Mouse (Mus musculus): ENCODE data around the gene Hcfc2.

The Hcfc2 gene

DNA sequence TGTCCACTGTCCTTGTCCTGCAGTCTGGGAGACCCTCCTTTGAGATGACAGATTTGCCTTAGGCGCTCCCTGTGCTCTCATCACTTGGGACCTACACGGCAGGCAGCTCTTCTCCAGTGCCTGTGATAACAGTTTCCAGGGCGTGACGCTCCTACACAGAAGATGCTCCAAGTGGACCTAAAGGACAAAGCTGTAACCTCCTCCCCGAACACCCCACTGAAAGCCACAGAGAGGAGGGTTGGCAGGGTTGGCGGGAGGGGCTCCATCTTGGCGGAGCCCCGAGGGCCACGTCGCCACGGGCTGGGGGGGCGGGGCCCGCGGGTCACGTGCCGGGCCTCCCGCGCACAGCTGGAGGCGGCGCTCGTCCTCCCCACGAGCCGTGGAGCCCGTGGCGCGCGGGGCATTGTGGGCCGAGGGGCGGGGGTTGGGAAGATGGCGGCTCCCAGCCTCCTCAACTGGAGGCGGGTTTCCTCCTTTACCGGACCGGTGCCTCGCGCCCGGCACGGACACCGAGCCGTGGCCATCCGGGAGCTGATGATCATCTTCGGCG lies 2.8 kb downstream of the Hcfc2 start:
- in situ Hi-C loops (cut with MboI; ENCODE audit: unreplicated experiment in 2 of 2): loop anchor here in 1 of 2 experiments (5.0 to 10.0 kb wide), 3 partner anchors 64 to 654 kb away; partner anchors contain the start of genes Nfyb, Tdg and Zfp873

DNA sequence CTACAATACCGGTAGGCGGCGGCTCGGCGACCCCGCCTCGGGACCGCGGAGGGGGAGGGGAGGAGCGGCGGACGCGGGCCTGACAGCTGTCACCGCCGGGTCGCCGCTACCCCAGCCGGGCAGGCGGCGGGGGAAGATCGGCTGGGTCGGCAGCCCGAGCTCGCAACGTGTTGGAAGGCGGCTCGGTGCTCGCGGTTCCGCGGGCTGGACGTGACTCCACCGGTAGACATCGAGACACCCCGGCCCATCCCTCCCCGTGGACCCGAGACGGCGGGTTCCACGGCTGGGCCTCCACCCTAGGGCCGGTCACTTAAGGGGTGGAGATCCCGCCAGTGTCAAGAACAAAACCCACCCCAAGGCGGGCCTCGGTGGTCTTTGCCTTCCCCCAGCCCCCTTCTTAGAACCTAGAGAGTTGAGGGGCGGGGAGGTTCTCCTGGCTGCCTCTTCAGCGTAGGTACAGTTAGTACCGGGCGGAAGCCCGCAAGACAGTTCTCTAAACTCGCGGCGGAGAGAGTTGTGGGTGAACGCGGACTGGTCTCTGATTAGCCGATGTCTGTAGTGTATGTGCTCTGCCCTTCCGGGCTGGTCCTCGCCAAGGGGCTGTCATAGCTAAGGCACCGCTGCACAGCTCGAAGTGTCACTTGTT lies 3.5 kb downstream of the Hcfc2 start:
- in situ Hi-C loops (cut with MboI; ENCODE audit: unreplicated experiment in 2 of 2): loop anchor here in 1 of 2 experiments (5.0 to 10.0 kb wide), 3 partner anchors 63 to 655 kb away; partner anchors contain the start of genes Nfyb, Tdg and Zfp873

DNA sequence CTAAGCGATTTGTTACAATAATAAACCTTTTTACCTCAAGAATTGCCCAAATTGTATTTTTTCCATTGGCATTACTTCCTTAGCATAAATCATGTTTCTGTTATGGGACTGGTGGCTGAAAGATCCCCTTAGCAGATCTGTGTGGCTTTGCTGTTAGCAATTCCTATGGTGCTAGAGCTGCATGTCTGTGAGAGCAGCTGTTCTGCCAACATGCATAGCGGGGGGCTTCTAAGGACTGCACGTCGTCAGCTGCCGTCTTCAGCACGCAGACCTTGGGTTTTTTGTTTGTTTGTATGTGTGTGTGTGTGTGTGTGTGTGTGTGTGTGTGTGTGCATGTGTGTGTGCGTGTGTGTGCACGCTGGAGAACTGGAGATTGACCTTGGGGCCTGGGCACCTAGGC lies 45.4 kb downstream of the Hcfc2 start:
- in situ Hi-C loops (cut with MboI; ENCODE audit: unreplicated experiment in 2 of 2): no loop called here

DNA sequence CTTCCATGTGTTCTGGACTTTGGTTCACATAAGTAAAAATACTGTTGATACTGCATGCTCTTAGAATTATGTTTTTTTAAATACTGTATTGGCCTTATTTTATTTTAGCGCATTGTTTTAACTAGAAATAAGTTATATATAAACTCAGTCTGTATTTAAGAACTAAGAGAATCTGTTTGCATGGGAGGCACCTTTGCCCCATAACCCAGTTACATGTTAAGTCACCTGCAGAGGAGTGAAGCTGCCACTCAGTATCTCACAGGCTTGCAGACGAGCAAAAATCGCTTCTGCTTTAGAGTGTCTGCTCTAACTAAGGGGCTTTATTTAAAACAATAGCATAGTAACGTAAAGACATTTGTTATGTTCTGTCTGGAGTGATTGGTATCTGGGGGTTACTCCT lies 45.9 kb downstream of the Hcfc2 start:
- in situ Hi-C loops (cut with MboI; ENCODE audit: unreplicated experiment in 2 of 2): no loop called here

DNA sequence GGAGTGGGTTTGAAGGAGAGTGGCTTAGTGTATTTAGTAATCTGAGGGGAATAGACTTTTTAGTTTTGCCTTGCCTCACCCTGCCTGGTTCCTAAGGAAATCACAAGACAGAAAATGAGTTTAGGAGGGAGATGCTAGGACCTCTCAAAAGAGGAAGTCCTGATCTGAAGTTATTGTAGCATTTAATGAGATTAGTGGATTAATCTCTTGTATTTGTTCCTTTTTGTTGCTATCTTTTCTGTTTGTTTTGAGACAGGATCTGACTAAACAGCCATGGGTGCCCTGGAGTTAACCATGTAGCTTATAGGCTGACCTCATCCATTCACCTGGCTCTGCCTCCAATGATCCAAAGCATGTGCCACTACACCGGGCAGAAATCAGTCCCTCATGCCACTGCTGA lies 46.6 kb downstream of the Hcfc2 start:
- in situ Hi-C loops (cut with MboI; ENCODE audit: unreplicated experiment in 2 of 2): no loop called here

DNA sequence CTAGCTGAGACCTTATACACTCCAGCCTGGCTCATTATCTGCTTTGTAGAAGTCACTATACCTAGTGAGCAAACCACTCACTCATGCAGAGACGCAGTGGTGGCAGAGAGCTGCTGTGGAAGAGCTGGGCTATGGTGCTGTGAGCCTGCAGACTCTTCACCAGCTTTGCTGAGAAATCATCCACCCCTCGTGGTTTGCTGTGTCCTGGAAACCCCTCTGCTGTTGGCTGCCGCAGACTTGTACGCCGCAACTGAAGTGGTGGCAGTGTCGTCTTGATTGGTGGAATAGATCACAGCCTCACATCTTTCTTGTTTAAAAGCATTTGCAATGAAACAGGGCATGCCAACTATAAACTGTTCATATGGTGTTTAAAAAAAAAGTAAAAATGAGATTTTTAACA lies 48.3 kb downstream of the Hcfc2 start:
- in situ Hi-C loops (cut with MboI; ENCODE audit: unreplicated experiment in 2 of 2): no loop called here

DNA sequence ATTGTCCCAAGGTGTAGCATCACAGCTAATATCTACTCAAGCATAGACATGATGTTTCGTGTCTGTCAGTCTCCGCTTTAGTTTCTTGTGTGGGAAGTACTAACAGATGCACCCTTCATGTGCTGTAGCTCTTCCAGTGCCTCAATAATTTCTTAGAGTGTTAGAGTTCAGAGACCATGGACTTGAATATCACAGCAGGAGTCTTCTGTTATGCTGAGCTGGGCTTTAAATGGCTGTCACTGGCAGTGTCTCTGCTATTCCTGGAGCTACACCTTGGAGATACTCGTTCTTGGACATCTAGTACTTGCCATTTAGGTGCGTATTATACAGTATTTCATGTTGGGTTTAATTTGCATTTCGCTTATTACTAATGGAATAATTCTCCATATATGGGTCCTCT lies 49.3 kb downstream of the Hcfc2 start:
- in situ Hi-C loops (cut with MboI; ENCODE audit: unreplicated experiment in 2 of 2): no loop called here

DNA sequence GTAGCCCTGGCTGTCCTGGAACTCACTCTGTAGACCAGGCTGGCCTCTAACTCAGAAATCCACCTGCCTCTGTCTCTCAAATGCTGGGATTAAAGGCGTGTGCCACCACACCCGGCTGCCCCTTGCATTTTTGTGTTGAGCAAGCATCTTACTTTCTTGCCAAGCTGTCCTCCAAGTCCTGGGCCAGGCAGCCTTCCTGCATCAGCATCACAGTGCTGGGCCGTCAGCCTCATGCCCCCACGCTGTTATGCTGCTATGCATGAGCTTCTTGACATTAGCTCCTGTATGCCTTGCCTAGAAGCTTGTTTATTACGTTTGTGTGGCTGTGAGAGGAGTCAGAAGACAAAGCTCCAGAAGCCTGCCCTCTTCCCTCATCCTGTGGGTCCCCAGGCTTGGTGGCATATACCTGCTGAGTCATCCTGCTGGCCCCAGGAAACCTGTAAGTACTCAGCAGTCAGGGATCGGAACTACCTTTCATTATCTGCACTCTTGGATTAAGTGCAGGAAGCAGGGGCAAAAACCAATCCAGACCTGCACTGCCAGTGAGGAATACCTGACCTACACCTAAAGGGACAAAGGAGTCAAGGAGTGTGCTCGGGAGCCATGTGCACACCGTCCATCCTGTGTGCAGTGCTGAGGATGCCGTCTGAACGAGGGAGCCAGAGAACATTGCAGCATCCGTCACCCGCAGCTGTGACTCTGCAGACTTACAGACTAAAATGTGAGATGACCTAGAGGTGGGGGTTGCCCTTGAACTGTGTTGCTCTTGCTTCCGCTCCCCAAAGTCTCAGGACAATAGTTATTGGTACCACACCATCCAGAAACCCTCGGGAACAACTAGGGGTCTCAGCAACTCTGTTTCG lies 51.3 kb downstream of the Hcfc2 start:
- in situ Hi-C loops (cut with MboI; ENCODE audit: unreplicated experiment in 2 of 2): no loop called here

DNA sequence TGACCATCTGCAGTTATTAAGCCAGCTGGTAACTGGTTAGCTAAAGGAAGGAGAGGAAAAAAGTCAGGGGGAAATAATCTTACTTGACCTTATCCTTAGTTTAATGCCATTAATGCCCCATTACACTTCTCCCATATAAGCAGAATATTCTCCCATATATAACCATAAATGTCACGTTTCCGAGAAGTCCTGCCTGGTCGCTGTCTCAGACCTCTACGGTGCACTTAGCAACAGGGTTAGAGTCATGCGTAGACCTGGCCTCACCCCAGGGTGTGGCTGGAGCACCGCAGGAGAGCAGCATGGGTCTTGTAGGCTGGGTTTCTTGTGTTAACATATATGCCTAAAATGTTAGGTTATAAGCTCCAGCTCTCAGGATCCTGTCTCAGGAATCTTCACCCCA lies 54.8 kb downstream of the Hcfc2 start:
- in situ Hi-C loops (cut with MboI; ENCODE audit: unreplicated experiment in 2 of 2): no loop called here

DNA sequence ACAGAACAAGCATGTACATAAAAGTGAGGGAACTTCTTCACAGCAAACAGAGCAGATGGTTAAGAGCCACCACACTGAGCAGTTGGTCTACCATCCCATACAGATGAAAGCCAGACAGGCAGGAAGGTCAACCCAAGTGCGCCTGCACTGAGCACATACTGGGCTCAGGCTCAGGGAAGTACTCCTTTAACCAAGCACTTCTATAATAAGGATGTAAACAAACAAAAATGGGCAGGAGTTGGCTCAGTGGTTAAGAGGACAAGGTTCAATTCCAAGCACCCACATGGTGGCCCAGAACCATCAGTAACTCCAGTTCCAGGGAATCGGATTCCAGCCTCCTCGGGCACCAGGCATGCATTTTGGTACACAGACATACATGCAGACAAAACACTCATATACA lies 57.0 kb downstream of the Hcfc2 start:
- in situ Hi-C loops (cut with MboI; ENCODE audit: unreplicated experiment in 2 of 2): no loop called here

DNA sequence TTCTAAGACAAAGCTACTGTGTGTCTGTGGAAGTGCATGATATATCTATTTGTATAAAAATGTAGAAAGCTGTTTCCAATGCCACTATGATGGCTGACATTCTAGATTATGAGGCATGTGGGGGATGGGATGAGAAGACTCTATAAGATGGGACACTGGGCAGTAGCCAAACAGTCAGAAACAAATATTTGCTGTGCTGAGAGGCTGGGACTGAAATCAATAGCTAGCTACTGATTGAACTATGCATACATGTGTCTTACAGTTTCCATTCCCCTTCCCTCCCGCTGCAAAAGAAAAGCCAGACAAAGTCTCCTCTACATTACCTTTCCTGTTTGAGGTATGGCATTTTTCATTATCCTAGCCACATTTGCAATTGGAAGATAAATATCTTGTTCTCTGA lies 58.7 kb downstream of the Hcfc2 start:
- in situ Hi-C loops (cut with MboI; ENCODE audit: unreplicated experiment in 2 of 2): no loop called here

DNA sequence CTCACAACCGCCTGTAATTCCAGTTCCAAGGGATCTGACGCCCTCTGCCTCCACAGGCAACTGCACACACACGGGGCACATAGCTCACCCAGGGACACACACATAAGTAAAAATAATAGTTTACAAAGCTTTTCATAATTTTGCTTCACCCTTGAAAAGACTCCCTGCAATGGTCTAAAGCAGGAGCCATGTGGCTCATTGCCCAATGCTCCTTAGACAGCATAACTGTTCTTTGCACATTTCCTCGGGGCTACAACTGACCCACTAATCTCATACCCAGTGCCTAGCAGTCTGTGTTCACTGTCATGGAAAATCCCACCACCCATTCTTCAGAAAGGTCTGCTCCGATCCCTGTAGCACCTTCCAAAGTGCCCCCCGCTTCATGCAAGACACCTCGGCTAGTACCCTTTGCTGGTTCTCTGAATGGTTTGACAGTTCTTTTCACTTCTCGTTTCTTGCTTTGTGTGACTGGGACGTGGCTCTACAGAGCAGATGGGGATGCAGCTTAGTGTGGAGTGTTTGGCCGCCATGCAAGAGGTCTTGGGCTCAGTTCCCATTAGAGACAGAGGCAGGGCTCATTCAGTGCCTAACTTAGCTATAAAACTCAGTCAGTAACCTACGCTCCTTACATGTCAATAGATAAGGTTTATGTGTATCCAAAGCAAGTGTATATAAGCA lies 59.4 kb downstream of the Hcfc2 start:
- in situ Hi-C loops (cut with MboI; ENCODE audit: unreplicated experiment in 2 of 2): no loop called here

DNA sequence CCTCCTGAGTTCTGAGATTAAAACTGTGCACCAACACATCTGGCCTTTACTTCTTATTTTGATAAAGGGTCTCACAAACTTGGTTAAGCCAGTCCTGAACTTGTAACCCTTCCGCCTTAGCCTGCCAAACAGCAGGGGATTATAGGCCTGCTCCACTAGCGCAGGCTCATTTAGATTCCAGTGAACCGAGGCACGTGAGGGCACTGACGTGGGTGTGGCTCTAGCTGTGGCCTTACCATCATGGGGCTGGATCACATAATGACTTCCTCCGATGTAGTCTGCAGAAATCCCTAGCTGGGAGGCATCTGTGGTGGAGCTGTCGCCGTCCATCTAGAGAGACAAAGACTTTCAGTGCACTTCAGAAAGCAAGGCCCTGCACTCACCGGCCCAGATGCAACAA lies 60.5 kb downstream of the Hcfc2 start:
- in situ Hi-C loops (cut with MboI; ENCODE audit: unreplicated experiment in 2 of 2): no loop called here

DNA sequence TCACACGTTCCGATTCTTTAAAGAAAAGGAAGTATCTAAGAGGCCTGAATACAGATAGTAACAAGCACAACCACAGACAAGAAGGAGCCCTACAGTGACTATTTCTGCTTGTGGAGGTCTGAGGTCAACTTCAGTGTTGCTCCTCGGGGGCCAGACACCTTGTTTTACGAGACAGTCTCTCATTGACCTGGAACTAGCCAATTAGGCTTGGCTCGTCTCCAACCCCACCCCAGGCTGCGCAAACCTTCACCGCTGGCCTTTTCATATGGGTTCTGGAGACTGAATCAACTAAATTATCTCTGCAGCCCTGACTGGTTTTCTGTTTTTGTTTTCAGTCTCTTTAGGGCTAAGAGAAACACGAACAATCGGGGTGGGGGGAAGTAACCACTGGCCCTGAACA lies 61.4 kb downstream of the Hcfc2 start:
- in situ Hi-C loops (cut with MboI; ENCODE audit: unreplicated experiment in 2 of 2): no loop called here

DNA sequence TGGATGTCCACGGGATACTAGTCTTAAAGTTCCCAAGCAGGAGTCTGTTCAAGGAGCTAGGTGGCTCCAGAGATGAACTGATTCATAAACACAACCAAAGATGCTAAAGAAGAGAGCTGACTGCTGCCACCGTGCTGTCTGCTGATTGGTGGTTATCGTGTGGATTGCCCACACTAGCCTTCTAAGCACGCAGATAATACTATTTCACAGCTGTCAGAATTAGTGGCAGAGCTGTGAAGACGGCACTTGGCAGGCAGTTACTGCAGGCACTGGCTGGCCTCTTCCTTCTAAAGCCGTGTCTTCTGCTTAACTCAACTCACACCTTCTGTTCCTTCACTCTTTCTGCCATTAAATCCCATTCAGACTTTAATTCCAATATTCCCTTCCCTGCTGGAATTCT lies 62.4 kb downstream of the Hcfc2 start:
- in situ Hi-C loops (cut with MboI; ENCODE audit: unreplicated experiment in 2 of 2): no loop called here

DNA sequence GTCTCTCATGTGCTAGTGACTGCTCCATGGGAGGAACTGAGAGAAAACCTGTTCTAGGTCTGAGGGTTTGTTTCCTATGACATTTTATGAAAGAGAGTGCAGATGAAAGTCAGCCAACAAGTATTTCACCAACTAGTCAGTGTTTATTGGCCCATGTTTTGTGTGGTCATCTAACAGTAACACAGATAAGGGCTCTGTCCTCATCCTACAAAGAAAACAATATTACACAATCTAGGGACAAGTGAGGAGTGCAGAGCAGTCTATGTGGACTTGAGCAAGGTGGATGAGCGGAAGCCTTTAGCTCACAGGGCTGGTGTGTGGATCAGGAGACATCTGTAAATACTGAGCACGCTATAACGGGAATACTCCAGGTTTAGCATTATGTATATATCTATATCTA lies 62.9 kb downstream of the Hcfc2 start:
- in situ Hi-C loops (cut with MboI; ENCODE audit: unreplicated experiment in 2 of 2): no loop called here

DNA sequence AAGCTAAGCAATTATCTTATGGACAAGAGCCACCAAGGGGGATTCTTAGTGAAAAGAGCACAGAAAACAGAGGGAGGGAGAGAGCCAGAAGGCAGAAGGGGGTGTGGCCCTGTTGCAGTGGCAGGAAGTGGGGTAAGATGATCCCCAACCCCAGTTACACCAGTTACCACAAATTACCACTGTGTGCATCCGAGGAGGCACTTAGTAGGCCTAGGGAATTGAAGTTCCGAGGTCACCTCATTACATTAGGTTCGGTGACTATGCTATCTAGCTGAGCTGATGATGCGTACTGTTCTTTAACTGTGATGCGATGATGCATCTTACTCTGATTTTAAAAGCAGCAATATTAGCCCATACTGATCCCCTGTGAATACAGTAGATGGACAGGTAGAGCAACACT lies 63.7 kb downstream of the Hcfc2 start:
- in situ Hi-C loops (cut with MboI; ENCODE audit: unreplicated experiment in 2 of 2): loop anchor here (5.0 kb wide), 2 partner anchors 38 to 62 kb away; partner anchors contain the start of gene Hcfc2 (in 1 of the 2)

DNA sequence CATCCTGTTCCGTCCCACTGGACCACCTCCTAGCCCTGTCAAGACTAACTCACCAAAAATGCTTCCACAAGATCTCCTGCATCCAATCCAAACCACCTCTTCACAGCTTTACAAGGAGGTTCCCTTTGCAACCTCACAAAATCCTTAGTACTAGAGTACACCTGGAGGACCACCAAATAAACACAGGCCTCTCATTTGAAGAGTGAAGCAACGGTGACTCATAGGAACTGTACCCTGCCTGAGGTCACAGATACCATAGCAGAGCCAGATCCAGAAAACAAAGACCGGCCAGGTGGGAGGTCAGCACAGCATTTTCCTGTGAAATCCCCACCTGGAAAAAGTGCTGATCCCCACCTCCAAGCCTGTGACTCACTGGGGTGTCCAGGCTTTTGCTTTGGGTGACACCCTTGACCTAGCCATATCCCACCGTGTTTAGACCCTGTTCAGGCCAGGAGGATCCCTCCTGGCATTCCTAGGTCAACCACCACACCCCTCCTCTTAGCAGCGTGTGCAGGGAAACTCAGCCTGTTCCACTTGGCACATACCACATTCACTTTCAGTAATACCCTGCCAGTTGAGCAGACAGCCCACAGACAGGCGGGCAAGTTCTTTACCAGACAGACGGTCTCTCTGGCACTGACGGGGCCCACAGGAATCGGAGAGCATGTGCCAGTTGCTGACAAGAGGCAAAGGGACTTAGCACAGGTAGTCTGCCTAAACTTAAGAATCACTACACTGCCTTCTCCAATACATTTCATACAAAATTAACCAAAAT lies 65.3 kb downstream of the Hcfc2 start:
- in situ Hi-C loops (cut with MboI; ENCODE audit: unreplicated experiment in 2 of 2): loop anchor here (5.0 kb wide), 2 partner anchors 36 to 64 kb away; partner anchors contain the start of gene Hcfc2 (in 1 of the 2)

DNA sequence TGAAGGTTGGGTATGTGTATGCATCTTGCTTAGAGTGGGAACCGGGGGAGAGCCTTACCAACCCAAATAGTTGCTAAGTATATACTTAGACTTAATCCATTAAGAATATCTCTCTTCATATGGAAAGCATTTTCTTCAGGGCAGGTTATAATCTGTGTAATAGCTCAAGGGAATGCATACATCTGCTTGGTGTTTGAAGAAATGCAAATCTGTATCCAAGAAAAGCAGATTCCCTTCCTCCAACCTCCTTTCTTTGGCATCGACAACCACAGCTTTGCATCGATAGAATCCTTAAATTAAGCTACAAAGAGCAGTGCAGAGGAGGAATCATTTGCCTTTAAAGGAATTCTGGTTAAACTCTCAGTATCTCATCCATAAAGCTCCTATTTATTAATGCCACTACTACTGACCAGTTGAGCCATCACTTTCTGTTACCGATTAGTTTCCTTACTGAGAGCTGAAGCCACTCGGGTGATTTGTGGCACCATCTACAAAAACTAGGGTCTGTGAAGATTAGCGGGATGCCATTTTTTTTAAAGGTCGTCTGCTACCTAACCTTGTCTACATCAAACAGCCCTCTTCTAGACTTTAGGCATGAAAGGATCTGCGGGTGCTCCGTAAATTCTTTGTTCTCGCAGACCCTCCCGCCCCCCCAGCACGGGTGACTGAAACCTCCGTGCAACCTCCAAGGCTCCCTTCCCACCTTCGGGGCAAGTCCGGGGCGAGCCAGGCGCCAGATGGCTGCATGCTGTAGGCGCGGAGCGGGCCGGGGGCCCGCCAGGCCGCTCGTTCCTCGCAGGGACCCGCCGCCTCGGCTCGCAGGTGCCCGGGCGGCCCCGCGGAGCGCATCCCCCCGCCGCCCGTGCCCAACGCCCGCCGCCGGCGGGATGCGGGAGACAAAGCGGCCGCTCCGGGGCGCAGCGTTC lies 67.1 kb downstream of the Hcfc2 start:
- in situ Hi-C loops (cut with MboI; ENCODE audit: unreplicated experiment in 2 of 2): loop anchor here (5.0 kb wide), 2 partner anchors 34 to 66 kb away; partner anchors contain the start of gene Hcfc2 (in 1 of the 2)

All from v-Abl transformed pro-B cells (cell line).